Mouse (Mus musculus): ENCODE results near the gene Srrm2. TPM values are rescaled to one million over a fixed set of nuclear protein-coding genes. Genes with fewer than 3 reads are reported as not detected.

The Srrm2 gene
- polyA plus RNA-seq, 1 experiment from 2014 or later = 130 TPM

GRCm38 (mm10) chr17:23843141-23843811, 52.9 kb downstream of the Srrm2 start:
- Histone ChIP-seq H3K79me2 (ENCODE audit: inconsistent target) (no peaks in the 10 kb centered on the region), H3K27ac (no peak overlapping the region), H3K4me3 (ENCODE audit: inconsistent target) (no peak overlapping the region), H3K36me3 (ENCODE audit: inconsistent target) (no peaks in the 10 kb centered on the region)
- 78% methylated on average over 21 of the region's 23 CpGs for WGBS (ENCODE audit: missing documents)

GRCm38 (mm10) chr17:23843812-23844273, 53.5 kb downstream of the Srrm2 start, which contains the start of the genes Prss32 and Prss41:
Gene Prss32 (plus strand): TSS chr17:23843855.
Gene Prss41 (minus strand): TSS chr17:23844172.
- H3K79me2 ChIP-seq (ENCODE audit: inconsistent target) = no peaks in the 10 kb centered on the region
- 40% methylated on average over 17 of the region's 19 CpGs for WGBS (ENCODE audit: missing documents)
- H3K4me3 ChIP-seq (ENCODE audit: inconsistent target) = no peak within 1 kb of the TSS
- no peaks in the 10 kb centered on the region for H3K36me3 ChIP-seq (ENCODE audit: inconsistent target)
- no peak within 1 kb of the TSS for H3K27ac ChIP-seq

- Histone ChIP-seq H3K27ac (no peak overlapping the region), H3K79me2 (ENCODE audit: inconsistent target) (no peaks in the 10 kb centered on the region), H3K4me3 (ENCODE audit: inconsistent target) (no peak overlapping the region), H3K36me3 (ENCODE audit: inconsistent target) (no peaks in the 10 kb centered on the region)
- WGBS (ENCODE audit: missing documents) = 89% methylated on average over 2 of the region's 2 CpGs
These were observed 59.7 kb downstream of the Srrm2 start for GRCm38 (mm10) chr17:23850028-23850427.

- 58% methylated on average over 10 of the region's 19 CpGs for WGBS (ENCODE audit: missing documents)
- H3K4me3 ChIP-seq (ENCODE audit: inconsistent target) = no peak overlapping the region
These were observed 60.8 kb downstream of the Srrm2 start for GRCm38 (mm10) chr17:23850853-23851749.

GRCm38 (mm10) chr17:23853292-23853691, 63.0 kb downstream of the Srrm2 start:
- H3K36me3 ChIP-seq (ENCODE audit: inconsistent target) = no peaks in the 10 kb centered on the region
- no peak overlapping the region for H3K4me3 ChIP-seq (ENCODE audit: inconsistent target)
- H3K27ac ChIP-seq = no peak overlapping the region
- H3K79me2 ChIP-seq (ENCODE audit: inconsistent target) = no peaks in the 10 kb centered on the region
- WGBS (ENCODE audit: missing documents) = 44% methylated on average over 5 of the region's 5 CpGs

More at GRCm38 (mm10) chr17:23850853-23851749, 60.8 kb downstream of the Srrm2 start:
- Histone ChIP-seq H3K79me2 (ENCODE audit: inconsistent target) (no peaks in the 10 kb centered on the region), H3K36me3 (ENCODE audit: inconsistent target) (no peaks in the 10 kb centered on the region), H3K27ac (no peak overlapping the region)

GRCm38 (mm10) chr17:23854229-23854765, 64.0 kb downstream of the Srrm2 start:
- H3K4me3 ChIP-seq (ENCODE audit: inconsistent target) = no peak overlapping the region
- no peaks in the 10 kb centered on the region for H3K36me3 ChIP-seq (ENCODE audit: inconsistent target)
- no peak overlapping the region for H3K27ac ChIP-seq
- 94% methylated on average over 9 of the region's 10 CpGs for WGBS (ENCODE audit: missing documents)
- H3K79me2 ChIP-seq (ENCODE audit: inconsistent target) = no peaks in the 10 kb centered on the region

GRCm38 (mm10) chr17:23857193-23857592, 66.9 kb downstream of the Srrm2 start:
- H3K79me2 ChIP-seq (ENCODE audit: inconsistent target) = no peaks in the 10 kb centered on the region
- H3K36me3 ChIP-seq (ENCODE audit: inconsistent target) = no peaks in the 10 kb centered on the region
- 92% methylated on average over 6 of the region's 6 CpGs for WGBS (ENCODE audit: missing documents)
- H3K27ac ChIP-seq = no peak overlapping the region
- no peak overlapping the region for H3K4me3 ChIP-seq (ENCODE audit: inconsistent target)

- Histone ChIP-seq H3K4me3 (ENCODE audit: inconsistent target) (no peak overlapping the region), H3K27ac (no peak overlapping the region), H3K79me2 (ENCODE audit: inconsistent target) (no peaks in the 10 kb centered on the region), H3K36me3 (ENCODE audit: inconsistent target) (no peaks in the 10 kb centered on the region)
- WGBS (ENCODE audit: missing documents) = 90% methylated on average over 2 of the region's 2 CpGs
These were observed 67.6 kb downstream of the Srrm2 start for GRCm38 (mm10) chr17:23857913-23858312.

GRCm38 (mm10) chr17:23862926-23863325, 72.6 kb downstream of the Srrm2 start:
- 93% methylated on average over 4 of the region's 4 CpGs for WGBS (ENCODE audit: missing documents)
- Histone ChIP-seq H3K36me3 (ENCODE audit: inconsistent target) (no peaks in the 10 kb centered on the region), H3K27ac (no peak overlapping the region), H3K79me2 (ENCODE audit: inconsistent target) (no peaks in the 10 kb centered on the region), H3K4me3 (ENCODE audit: inconsistent target) (no peak overlapping the region)

- Histone ChIP-seq H3K79me2 (ENCODE audit: inconsistent target) (no peaks in the 10 kb centered on the region), H3K27ac (no peak within 1 kb of the TSS), H3K36me3 (ENCODE audit: inconsistent target) (no peaks in the 10 kb centered on the region), H3K4me3 (ENCODE audit: inconsistent target) (no peak within 1 kb of the TSS)
- 90% methylated on average over 15 of the region's 15 CpGs for WGBS (ENCODE audit: missing documents)
These were observed 77.4 kb downstream of the Srrm2 start, which contains the start of gene Prss21 for GRCm38 (mm10) chr17:23867756-23868155. Gene Prss21 (plus strand): TSS chr17:23868056.

GRCm38 (mm10) chr17:23868513-23868912, 78.2 kb downstream of the Srrm2 start:
- H3K36me3 ChIP-seq (ENCODE audit: inconsistent target) = no peaks in the 10 kb centered on the region

More at GRCm38 (mm10) chr17:23868513-23868912, 78.2 kb downstream of the Srrm2 start:
- Histone ChIP-seq H3K4me3 (ENCODE audit: inconsistent target) (no peak overlapping the region), H3K79me2 (ENCODE audit: inconsistent target) (no peaks in the 10 kb centered on the region), H3K27ac (no peak overlapping the region)
- WGBS (ENCODE audit: missing documents) = 38% methylated on average over 7 of the region's 11 CpGs

Other genes with a start within 250 kb of the Srrm2 start
- gene Zfp213, start 226.3 kb upstream of the Srrm2 start, polyA plus RNA-seq (2018) = 1.9 to 4.8 TPM (median 3.4 TPM) in 3 replicates
- 0.16 to 0.60 TPM (median 0.52 TPM) in 3 replicates for gene Zfp13, start 191.0 kb upstream of the Srrm2 start, polyA plus RNA-seq (2018)
- gene Zscan10, start 189.7 kb upstream of the Srrm2 start, polyA plus RNA-seq (2018) = not detected in 3 replicates
- gene Mmp25, start 145.3 kb upstream of the Srrm2 start, polyA plus RNA-seq (2018) = 0.14 to 0.56 TPM (median 0.25 TPM) in 3 replicates
- gene Bicdl2, start 130.0 kb upstream of the Srrm2 start, polyA plus RNA-seq (2018) = not detected in 3 replicates
- gene Hcfc1r1, start 116.9 kb upstream of the Srrm2 start, polyA plus RNA-seq (2018) = 90.7 to 174 TPM (median 112 TPM) in 3 replicates
- 11.0 to 17.8 TPM (median 16.3 TPM) in 3 replicates for gene Thoc6, start 116.7 kb upstream of the Srrm2 start, polyA plus RNA-seq (2018)
- gene Tnfrsf12a, start 113.1 kb upstream of the Srrm2 start, polyA plus RNA-seq (2018) = 3.2 to 12.0 TPM (median 5.7 TPM) in 3 replicates
- gene Cldn6, start 111.3 kb upstream of the Srrm2 start, polyA plus RNA-seq (2018) = not detected in 3 replicates
- gene Cldn9, start 106.5 kb upstream of the Srrm2 start, polyA plus RNA-seq (2018) = not detected in 3 replicates
- gene 1520401A03Rik, start 67.7 kb upstream of the Srrm2 start, polyA plus RNA-seq (2018) = not detected in 3 replicates
- 2.0 to 9.0 TPM (median 2.7 TPM) in 3 replicates for gene Pkmyt1, start 64.2 kb upstream of the Srrm2 start, polyA plus RNA-seq (2018)
- 6.4 to 12.8 TPM (median 6.5 TPM) in 3 replicates for gene Paqr4, start 49.7 kb upstream of the Srrm2 start, polyA plus RNA-seq (2018)
- not detected in 3 replicates for gene Kremen2, start 44.7 kb upstream of the Srrm2 start, polyA plus RNA-seq (2018)
- gene Flywch1, start 18.9 kb upstream of the Srrm2 start, polyA plus RNA-seq (2018) = 15.5 to 20.8 TPM (median 19.7 TPM) in 3 replicates
- gene Flywch2, start 4.5 kb upstream of the Srrm2 start, polyA plus RNA-seq (2018) = 0.43 to 1.8 TPM in 2 of 3 replicates, not detected in the other
- gene Elob, start 38.6 kb downstream of the Srrm2 start, polyA plus RNA-seq (2018) = 177 to 422 TPM (median 330 TPM) in 3 replicates
- not detected in 3 replicates for gene Prss33, start 45.5 kb downstream of the Srrm2 start, polyA plus RNA-seq (2018)
- not detected in 3 replicates for gene Prss32, start 53.3 kb downstream of the Srrm2 start, polyA plus RNA-seq (2018)
- not detected in 3 replicates for gene Prss41, start 53.6 kb downstream of the Srrm2 start, polyA plus RNA-seq (2018)
- gene Prss21, start 77.5 kb downstream of the Srrm2 start, polyA plus RNA-seq (2018) = not detected in 3 replicates
- not detected in 3 replicates for gene Dcpp1, start 90.3 kb downstream of the Srrm2 start, polyA plus RNA-seq (2018)
- gene Dcpp2, start 90.3 kb downstream of the Srrm2 start, polyA plus RNA-seq (2018) = not detected in 3 replicates
- gene Dcpp3, start 126.9 kb downstream of the Srrm2 start, polyA plus RNA-seq (2018) = not detected in 3 replicates
- gene Sbp, start 151.1 kb downstream of the Srrm2 start, polyA plus RNA-seq (2018) = not detected in 3 replicates
- gene Sbpl, start 164.7 kb downstream of the Srrm2 start, polyA plus RNA-seq (2018) = not detected in 3 replicates
- 0.19 to 0.33 TPM in 2 of 3 replicates, not detected in the other for gene Prss30, start 190.0 kb downstream of the Srrm2 start, polyA plus RNA-seq (2018)
- not detected in 3 replicates for gene Prss22, start 207.6 kb downstream of the Srrm2 start, polyA plus RNA-seq (2018)
- gene Prss27, start 247.6 kb downstream of the Srrm2 start, polyA plus RNA-seq (2018) = not detected in 3 replicates

Measured in macrophage (primary cell).